Mouse (Mus musculus) limb, embryonic 13.5 days (tissue): ENCODE data around the gene Zfp626. TPM values are rescaled to one million over a fixed set of nuclear protein-coding genes. Genes with fewer than 3 reads are reported as not detected.
A peak's percentile ranks its signal among the peaks of the same experiment; 100 is the strongest.
"Not testable (repeated sequence)": the region's sequence is repeated elsewhere in the genome, so short reads cannot be mapped to it uniquely, and the experiment has no call there.

ENCODE experiments used
- ATAC-seq: fragments of 200-750 bp; cut with Nextera tagmentation; 2 replicates; pipeline ENCODE4 v1.8.0; 2017; ENCODE audit warnings: low read depth, moderate number of reproducible peaks, moderate TSS enrichment; ENCODE audit not compliant: low FRiP score
- H3K27ac ChIP-seq: fragments of 300-500 bp; sonication (generic); 2 replicates; pipeline ENCODE4 v1.5.1; 2015; ENCODE audit warnings: inconsistent platforms, mild to moderate bottlenecking, moderate library complexity
- H3K27me3 ChIP-seq: fragments of 300-500 bp; sonication (generic); 2 replicates; pipeline ENCODE4 v1.6.1; 2015; ENCODE audit warnings: mild to moderate bottlenecking, inconsistent platforms
- H3K36me3 ChIP-seq: fragments of 300-500 bp; sonication (generic); 2 replicates; pipeline ENCODE4 v1.6.1; 2015; ENCODE audit warnings: inconsistent platforms, mild to moderate bottlenecking, moderate library complexity
- H3K4me1 ChIP-seq: fragments of 300-500 bp; sonication (generic); 2 replicates; pipeline ENCODE4 v1.6.1; 2015; ENCODE audit warnings: inconsistent platforms
- H3K4me2 ChIP-seq: fragments of 300-500 bp; sonication (generic); replicated peaks from 2 replicates; pipeline ENCODE4 v1.6.1; 2015; ENCODE audit warnings: inconsistent platforms, mild to moderate bottlenecking, moderate library complexity
- H3K4me3 ChIP-seq: fragments of 300-500 bp; sonication (generic); 2 replicates; pipeline ENCODE4 v1.5.1; 2015; ENCODE audit warnings: moderate library complexity, mild to moderate bottlenecking, inconsistent platforms
- H3K9ac ChIP-seq: fragments of 300-500 bp; sonication (generic); 2 replicates; pipeline ENCODE4 v1.6.1; 2015; ENCODE audit warnings: mild to moderate bottlenecking, inconsistent platforms
- H3K9me3 ChIP-seq: fragments of 300-500 bp; sonication (generic); 2 replicates; pipeline ENCODE4 v1.6.1; 2016; ENCODE audit warnings: inconsistent platforms
- WGBS: fragments of 180-500 bp; shearing (Covaris S2); methylation state at CpG from one replicate; pipeline ENCODE4 v1.1.7; 2015; 5-methylcytosine and 5-hydroxymethylcytosine counted together
- polyA plus RNA-seq: library from polyadenylated mRNA; unstranded; fragments of >200 nt; fragmentation: Nextera tagmentation; extraction: Ambion mirVana; gene quantifications from 2 replicates; pipeline ENCODE4 v1.2.1, GENCODE M21; 2015

Gene Zfp626
- polyA plus RNA-seq, 1 experiment from 2014 or later = 2.7 TPM

DNA sequence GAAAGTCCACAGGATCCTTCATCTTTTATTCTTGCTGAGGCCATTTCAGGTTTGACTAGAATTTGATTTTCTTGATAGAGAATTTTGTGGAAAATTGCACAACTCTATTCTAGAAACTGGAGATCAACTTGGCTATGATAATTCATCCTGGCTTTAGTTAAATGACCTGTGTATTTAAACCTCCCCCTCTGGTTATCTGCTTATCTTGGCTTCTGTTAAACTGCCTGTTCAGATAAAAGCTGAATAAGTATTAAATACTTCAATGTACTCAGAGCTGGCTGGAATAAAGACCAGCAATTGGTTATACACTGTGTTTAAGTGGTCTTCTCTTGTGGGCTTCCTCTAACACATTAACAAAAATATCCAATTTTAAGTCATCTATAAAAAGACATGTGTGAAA lies 15.6 kb downstream of the Zfp626 start:
- H3K4me1 ChIP-seq = no peaks in the 10 kb centered on the region
- no peak overlapping the region for H3K4me3 ChIP-seq
- H3K9me3 ChIP-seq = peaks cover 13% of the 10 kb centered on the region
- H3K36me3 ChIP-seq = peaks cover 37% of the 10 kb centered on the region
- H3K27me3 ChIP-seq = no peaks in the 10 kb centered on the region
- H3K9ac ChIP-seq = no peak overlapping the region
- no peak for ATAC-seq
- H3K4me2 ChIP-seq = no peak overlapping the region
- H3K27ac ChIP-seq = no peak overlapping the region

DNA sequence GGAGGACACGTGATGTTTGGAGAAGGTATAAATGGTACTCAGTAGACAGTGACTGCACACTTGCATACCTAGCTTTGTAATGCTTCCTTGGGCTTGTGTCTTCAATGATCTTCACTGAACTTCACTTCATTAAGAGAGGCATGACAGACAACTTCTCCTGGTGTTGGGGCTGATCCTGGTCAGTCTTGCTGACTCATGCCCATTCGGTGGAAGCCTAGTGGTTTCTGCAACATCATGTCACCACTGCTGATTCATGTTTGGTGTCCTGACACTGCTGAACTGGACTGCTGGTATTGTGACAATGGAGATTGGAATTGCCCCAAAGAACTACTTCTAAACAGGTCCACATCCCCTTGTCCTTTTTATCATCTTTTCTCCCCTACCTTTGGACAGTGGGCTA lies 27.1 kb downstream of the Zfp626 start:
- no peak for ATAC-seq
- no peaks in the 10 kb centered on the region for H3K27me3 ChIP-seq
- H3K36me3 ChIP-seq = no peaks in the 10 kb centered on the region
- H3K4me2 ChIP-seq = no peak overlapping the region
- H3K9me3 ChIP-seq = no peaks in the 10 kb centered on the region
- no peak overlapping the region for H3K4me3 ChIP-seq
- no peak overlapping the region for H3K9ac ChIP-seq
- 86% methylated on average over 2 of the region's 2 CpGs for WGBS
- H3K27ac ChIP-seq = no peak overlapping the region
- peaks cover 2% of the 10 kb centered on the region for H3K4me1 ChIP-seq

DNA sequence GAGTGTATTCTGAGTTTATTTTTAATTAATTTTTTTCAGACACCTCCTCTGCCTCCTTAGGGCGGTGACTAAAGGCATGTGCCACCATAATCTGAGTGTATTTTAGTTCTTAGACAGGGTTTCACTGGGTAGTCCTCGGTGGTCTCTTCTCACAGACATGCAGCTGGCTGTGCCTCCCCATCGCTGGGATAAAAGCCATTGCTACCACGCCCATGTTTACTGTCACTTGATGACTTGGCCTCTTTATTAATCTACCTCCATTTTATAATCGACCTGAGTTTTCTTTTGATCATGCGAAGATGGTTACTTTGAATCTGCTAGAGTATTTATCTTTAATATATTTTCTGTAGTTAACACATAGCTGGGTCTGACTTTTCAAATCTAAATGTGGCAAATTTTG lies 30.9 kb downstream of the Zfp626 start:
- Histone ChIP-seq H3K4me2 (peak overlapping the region; percentile 68), H3K27ac (peak overlapping the region; percentile 73; the same call in 1 of the 2 replicates), H3K4me1 (peaks cover 6% of the 10 kb centered on the region), H3K36me3 (peaks cover 4% of the 10 kb centered on the region; the same call in 1 of the 2 replicates), H3K9ac (peak overlapping the region; percentile 73), H3K9me3 (no peaks in the 10 kb centered on the region), H3K27me3 (no peaks in the 10 kb centered on the region), H3K4me3 (peak overlapping the region; percentile 54)
- WGBS = 28% methylated on average over 6 of the region's 6 CpGs
- no peak; the same call in 1 of the 2 replicates for ATAC-seq

DNA sequence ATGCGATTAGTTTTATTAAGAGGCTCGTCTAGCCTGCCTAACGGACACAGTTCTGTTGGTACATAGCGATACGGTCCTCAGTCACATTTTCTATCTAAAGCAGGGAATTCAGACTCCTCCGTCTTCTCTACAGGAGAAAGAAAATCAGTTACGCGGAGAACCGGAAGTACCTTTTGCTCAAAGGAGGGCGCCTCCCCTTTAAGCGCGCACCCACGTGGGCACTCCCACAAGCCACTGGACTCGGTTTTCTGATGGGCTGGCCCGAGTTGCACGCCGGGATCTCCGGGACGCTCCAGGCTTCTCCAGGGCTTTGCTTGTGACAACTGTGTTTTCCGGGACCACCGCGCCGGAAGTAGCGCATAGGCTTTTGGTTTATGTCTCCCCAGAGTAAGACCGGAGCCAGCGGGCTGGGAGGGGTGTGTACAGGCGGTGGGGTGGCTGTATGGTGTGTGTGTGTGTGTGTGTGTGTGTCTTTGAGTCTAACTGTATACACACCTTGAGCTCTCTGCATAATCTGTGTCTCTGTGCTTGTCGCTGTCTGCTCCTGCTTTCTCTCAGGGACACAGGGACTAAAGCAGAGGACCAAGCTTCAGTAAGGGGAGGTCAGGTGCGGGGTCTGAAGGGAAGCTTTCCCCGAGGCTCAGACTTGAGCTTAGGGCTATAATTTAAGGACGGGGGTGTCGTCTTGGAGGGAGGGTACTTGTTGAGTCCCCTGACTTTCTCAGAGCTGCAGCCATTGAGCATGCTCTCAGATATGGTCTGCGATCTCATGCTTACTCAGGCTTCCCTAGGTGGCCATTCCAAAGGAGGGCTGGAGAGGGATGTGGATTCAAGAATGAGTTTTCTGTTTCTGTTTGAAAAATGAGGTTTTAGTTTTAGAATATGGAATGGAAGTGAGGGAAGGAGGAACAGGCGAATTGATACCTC lies 31.6 kb downstream of the Zfp626 start, which contains the start of gene Zfp59:
Gene Zfp59, plus strand, starts transcription at position 285 of the 927 bp plus-strand sequence.
- peak within 1 kb of the TSS; percentile 68 for H3K4me2 ChIP-seq
- ATAC-seq = peak; percentile 95

DNA sequence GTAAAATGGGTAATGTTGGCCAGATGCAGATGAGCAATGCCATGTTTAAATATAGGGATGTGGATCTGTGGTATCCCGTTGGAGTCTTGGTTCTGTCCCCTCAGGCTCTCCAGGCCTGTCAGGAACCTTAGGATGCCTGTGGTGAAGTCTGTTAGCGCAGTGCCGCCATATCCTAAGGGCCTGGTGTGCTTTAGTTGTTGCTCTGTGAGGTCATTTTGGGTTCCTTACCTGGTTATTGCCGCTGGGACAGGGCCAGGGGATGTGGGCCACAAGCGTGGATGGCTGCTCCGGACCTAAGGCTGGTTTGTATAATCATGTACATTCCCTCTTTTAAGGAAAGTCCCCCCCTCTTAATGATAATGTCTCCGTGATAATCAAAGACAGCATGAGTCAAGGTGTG lies 32.6 kb downstream of the Zfp626 start:
- Histone ChIP-seq H3K4me3 (peak overlapping the region; percentile 54), H3K4me2 (peak overlapping the region; percentile 68)

More for the DNA sequence above, 31.6 kb downstream of the Zfp626 start, which contains the start of gene Zfp59:
- H3K9ac ChIP-seq = peak within 1 kb of the TSS; percentile 73
- peak within 1 kb of the TSS; percentile 54 for H3K4me3 ChIP-seq
- peak within 1 kb of the TSS; percentile 73 for H3K27ac ChIP-seq
- H3K4me1 ChIP-seq = peaks cover 6% of the 10 kb centered on the region
- H3K27me3 ChIP-seq = no peaks in the 10 kb centered on the region
- H3K36me3 ChIP-seq = peaks cover 4% of the 10 kb centered on the region; the same call in 1 of the 2 replicates
- WGBS = 3% methylated on average over 34 of the region's 34 CpGs
- no peaks in the 10 kb centered on the region for H3K9me3 ChIP-seq

DNA sequence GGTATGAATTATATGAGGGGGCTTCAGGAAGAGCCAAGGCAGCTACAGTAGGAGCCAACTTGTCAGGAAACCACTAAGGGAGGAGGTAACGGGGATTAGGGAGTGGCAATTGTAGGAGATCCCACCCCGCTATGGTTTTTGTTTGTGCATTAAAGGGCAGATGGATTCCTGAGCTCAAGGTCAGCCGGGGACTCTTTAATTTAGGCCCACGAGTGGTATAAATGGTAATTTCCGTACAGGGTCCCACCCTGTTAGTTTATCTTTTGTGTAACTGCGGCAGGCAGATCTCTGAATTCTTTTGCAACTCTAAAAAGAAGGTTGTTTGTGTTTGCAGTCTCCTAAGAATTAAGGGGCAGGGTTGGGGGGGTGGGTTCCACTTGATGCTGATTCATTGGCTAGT lies 33.1 kb downstream of the Zfp626 start:
- no peak overlapping the region for H3K4me2 ChIP-seq
- no peak for ATAC-seq
- H3K36me3 ChIP-seq = peaks cover 13% of the 10 kb centered on the region
- 87% methylated on average over 6 of the region's 6 CpGs for WGBS
- no peak overlapping the region for H3K4me3 ChIP-seq
- no peak overlapping the region for H3K9ac ChIP-seq
- peaks cover 6% of the 10 kb centered on the region for H3K4me1 ChIP-seq
- no peaks in the 10 kb centered on the region for H3K27me3 ChIP-seq
- no peak overlapping the region for H3K27ac ChIP-seq
- no peaks in the 10 kb centered on the region for H3K9me3 ChIP-seq

More for the DNA sequence above, 32.6 kb downstream of the Zfp626 start:
- WGBS = 96% methylated on average over 7 of the region's 7 CpGs
- Histone ChIP-seq H3K27me3 (no peaks in the 10 kb centered on the region), H3K9me3 (no peaks in the 10 kb centered on the region), H3K4me1 (peaks cover 6% of the 10 kb centered on the region), H3K27ac (no peak overlapping the region), H3K9ac (no peak overlapping the region; the same call in 1 of the 2 replicates), H3K36me3 (peaks cover 8% of the 10 kb centered on the region)
- no peak for ATAC-seq

DNA sequence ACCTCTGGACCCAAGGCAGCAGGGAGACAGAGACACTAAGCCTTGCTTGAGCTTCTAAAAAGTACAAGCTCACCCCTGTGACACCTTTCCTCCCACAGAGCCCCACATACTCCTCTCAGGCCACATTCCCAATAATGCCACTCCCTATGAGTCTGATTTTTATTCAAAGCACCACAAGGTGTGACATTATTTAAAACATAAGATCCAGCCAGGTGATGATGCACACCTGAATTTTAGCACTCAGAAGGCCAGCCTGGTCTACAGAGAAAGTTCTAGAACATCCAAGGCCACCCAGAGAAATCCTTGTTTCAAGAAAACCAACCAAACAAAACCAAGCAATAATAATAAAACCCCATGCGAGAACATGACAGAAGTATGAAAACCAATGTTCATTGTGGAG lies 50.2 kb downstream of the Zfp626 start, which contains the start of gene Zfp607a:
Gene Zfp607a, plus strand, starts transcription at position 301 of the 400 bp plus-strand sequence.
- no peak within 1 kb of the TSS for H3K4me3 ChIP-seq
- H3K4me1 ChIP-seq = peaks cover 12% of the 10 kb centered on the region
- H3K9me3 ChIP-seq = no peaks in the 10 kb centered on the region
- no peaks in the 10 kb centered on the region for H3K27me3 ChIP-seq
- H3K4me2 ChIP-seq = no peak within 1 kb of the TSS
- peaks cover 35% of the 10 kb centered on the region for H3K36me3 ChIP-seq
- ATAC-seq = no peak
- H3K27ac ChIP-seq = no peak within 1 kb of the TSS
- H3K9ac ChIP-seq = no peak within 1 kb of the TSS
- 95% methylated on average over 1 of the region's 1 CpGs for WGBS

DNA sequence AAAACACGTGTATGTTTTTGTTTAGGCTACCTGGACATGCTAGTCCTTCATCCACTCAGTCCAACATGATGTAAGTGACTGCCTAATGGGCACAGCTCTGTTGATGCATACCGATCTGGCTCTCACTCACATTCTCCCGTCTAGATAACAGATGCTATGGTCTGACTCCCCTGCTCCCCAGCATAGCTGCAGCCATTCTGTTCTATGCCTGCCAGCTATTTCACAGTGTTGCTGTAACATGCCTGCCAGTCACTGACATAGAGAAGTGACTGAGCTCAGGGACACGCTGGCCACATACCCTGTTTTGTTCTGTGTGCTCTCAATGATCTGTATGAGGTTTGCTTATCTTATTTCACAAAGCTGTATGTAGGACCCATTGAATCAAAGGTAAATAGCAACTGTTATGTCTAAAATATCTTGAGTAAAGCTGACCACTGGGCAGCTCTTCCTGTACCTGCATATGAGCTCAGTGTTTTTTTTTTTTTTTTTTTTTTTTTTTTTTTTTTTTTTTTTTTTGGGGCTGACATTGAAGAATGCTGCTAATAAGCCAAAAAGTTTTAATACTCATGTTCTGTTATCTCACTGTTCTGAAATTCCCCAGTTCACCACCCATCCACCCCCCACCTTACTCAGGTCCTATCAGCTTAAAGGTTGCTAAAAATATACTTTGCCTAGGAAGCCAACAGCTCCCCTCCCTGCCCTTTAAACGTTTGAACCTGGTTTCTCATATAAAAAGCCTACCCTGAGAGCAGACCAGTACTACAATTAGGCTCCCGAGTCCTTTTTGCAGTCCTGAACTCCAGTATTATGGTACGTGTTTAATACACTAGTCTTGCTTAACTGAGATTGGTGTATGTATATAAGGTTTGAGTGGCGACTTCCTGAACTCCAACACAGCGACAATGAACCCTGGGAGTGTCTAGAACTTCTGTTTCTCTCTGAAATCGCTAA lies 52.6 kb downstream of the Zfp626 start:
- Histone ChIP-seq H3K4me1 (peaks cover 12% of the 10 kb centered on the region), H3K27ac (peak overlapping the region; percentile 67), H3K4me2 (peak overlapping the region; percentile 81), H3K36me3 (peaks cover 27% of the 10 kb centered on the region), H3K4me3 (peak overlapping the region; percentile 60), H3K9me3 (no peaks in the 10 kb centered on the region), H3K9ac (peak overlapping the region; percentile 78), H3K27me3 (no peaks in the 10 kb centered on the region)
- ATAC-seq = no peak
- 28% methylated on average over 10 of the region's 10 CpGs for WGBS

DNA sequence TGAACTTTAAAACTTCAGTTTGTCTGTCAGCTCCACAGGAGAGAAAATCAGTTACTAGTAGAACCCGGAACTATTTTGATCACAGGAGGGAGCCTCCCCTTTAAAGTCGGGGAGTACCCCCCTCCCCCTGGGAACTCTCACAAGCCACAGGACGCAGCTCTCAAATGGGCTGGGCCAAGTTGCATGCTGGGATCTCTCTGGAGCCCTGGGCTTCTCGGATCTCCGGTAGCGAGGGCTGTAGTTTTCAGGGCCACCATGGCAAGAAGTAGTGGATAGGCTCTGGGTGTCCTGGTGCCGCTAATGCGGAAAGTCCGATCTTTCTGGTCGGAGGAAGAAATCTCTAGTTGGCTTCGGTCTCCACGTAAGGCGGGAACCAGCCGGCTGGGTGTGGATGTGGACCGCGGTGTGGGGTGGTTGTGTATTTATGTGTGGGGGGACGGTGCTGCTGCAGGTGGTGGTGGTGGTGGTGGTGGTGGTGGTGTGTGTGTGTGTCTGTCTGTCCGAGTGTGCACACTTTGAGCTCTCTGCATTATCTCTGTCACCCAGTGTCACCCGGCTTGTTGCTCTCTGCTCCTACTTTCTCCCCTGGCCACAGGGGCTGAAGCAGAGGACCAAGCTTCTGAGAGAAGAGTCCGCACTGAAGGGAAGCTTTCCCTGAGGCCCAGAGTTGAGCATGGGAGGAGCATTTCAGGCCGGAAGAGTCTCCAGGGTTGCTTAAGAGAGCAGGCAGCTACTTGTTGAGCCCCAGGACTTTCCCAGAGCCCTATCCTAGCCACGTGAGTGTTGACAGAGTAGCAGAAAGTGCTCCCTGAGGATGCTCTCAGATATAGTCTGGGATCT lies 53.6 kb downstream of the Zfp626 start:
- Histone ChIP-seq H3K36me3 (peaks cover 26% of the 10 kb centered on the region), H3K9me3 (no peaks in the 10 kb centered on the region), H3K4me2 (peak overlapping the region; percentile 81), H3K27me3 (no peaks in the 10 kb centered on the region), H3K27ac (peak overlapping the region; percentile 67), H3K4me3 (peak overlapping the region; percentile 60), H3K9ac (peak overlapping the region; percentile 78), H3K4me1 (peaks cover 12% of the 10 kb centered on the region)
- peak; percentile 84 for ATAC-seq
- WGBS = under 1% methylated on average over 21 of the region's 22 CpGs

DNA sequence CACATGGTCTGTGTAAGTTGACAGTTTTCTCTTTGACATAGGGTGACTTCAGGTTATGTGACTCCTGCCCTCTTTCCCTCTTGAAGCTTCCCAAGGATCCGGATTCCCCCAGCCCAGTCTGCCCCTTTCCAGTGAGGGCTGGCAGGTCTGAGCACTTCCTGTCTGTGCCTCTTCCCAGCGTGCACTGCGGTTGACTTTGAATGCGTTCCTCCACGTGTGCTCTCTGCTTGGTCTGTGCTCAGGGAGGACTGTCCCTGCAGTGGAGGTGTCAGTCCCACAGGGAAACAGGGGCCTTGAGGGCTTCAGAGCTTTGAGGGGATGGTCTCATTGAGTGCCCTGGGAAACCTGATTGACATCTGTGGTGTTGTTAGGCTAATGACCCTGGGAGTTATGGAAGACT lies 55.6 kb downstream of the Zfp626 start:
- not testable (repeated sequence) for ATAC-seq, H3K9ac ChIP-seq, H3K9me3 ChIP-seq, H3K4me3 ChIP-seq, H3K27ac ChIP-seq, H3K27me3 ChIP-seq, H3K4me2 ChIP-seq
- 86% methylated on average over 5 of the region's 5 CpGs for WGBS
- H3K4me1 ChIP-seq = peaks cover 12% of the 10 kb centered on the region
- H3K36me3 ChIP-seq = peaks cover 32% of the 10 kb centered on the region
